Mouse (Mus musculus): ENCODE results near the gene Gli3. TPM values are rescaled to one million over a fixed set of nuclear protein-coding genes. Genes with fewer than 3 reads are reported as not detected.

Gli3 gene
- polyA plus RNA-seq, 1 experiment from 2014 or later = 30.6 TPM

DNA sequence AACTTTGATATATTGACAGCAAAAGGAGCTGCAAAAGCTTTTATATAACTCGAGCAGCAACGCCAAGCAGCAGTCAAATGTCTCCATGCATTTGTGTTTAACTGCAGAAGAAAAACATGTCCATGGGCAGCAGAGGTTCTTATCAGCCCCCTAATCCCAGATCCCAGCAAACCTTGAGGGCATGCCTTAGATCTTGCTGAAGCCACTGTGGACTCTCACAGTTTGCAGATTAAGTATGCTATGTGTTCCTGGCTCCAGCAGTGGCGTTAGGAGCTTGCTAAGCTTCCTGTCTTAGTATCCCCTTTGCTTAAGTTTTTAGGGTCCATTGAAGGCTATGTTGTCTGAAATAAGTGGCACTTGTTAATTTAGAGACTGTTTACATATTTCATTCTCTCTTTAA, 4.4 kb downstream of the Gli3 start:
- Histone ChIP-seq H3K4me1 (ENCODE audit: insufficient read depth) (peaks cover 8% of the 10 kb centered on the region), H3K4me2 (peak overlapping the region; percentile 65), H3K27me3 (ENCODE audit: insufficient read depth, low read length) (no peaks in the 10 kb centered on the region), H3K4me3 (ENCODE audit: low read depth, low read length) (no peak overlapping the region), H3K27ac (ENCODE audit: low read depth) (no peak overlapping the region), H3K9ac (0 out of 2 replicates have a peak overlapping the region, but pooled peaks have one; percentile 17), H3K36me3 (ENCODE audit: insufficient read depth) (no peaks in the 10 kb centered on the region), H3K9me3 (ENCODE audit: low read depth, low read length) (no peaks in the 10 kb centered on the region)
- TF ChIP-seq CTCF (IDR thresholded peaks at IDR 0.05; ENCODE audit: low read depth) = no peak
- peak; percentile 47 for DNase-seq
- ATAC-seq (ENCODE audit: insufficient read depth) = no peak
- 30% methylated on average over 3 of the region's 3 CpGs for WGBS

DNA sequence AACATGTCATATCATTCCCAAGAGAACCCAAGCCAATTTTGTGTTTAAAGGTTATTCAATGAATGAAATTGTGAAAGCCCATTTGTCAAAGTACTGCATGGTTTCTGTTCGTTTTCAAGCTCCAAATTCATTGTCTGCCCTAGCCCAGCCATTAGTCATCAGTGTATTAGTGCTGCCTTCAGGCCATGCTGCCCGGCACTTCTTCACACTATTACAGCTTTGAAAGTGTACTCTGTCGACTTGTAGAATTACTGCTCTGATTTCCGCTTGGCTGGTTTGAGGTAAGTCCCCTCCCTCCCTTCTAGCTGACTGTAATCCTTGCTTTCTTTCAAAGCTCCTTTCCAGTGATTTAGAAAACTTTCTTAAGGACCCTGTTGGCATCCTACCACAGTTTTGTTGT, 5.4 kb downstream of the Gli3 start:
- no peak overlapping the region for H3K27ac ChIP-seq (ENCODE audit: low read depth)
- peaks cover 13% of the 10 kb centered on the region for H3K4me1 ChIP-seq (ENCODE audit: insufficient read depth)
- no peaks in the 10 kb centered on the region for H3K36me3 ChIP-seq (ENCODE audit: insufficient read depth)
- 39% methylated on average over 4 of the region's 4 CpGs for WGBS
- no peak for TF ChIP-seq CTCF (IDR thresholded peaks at IDR 0.05; ENCODE audit: low read depth)
- H3K9ac ChIP-seq = no peak overlapping the region
- no peaks in the 10 kb centered on the region for H3K9me3 ChIP-seq (ENCODE audit: low read depth, low read length)
- H3K4me3 ChIP-seq (ENCODE audit: low read depth, low read length) = no peak overlapping the region
- no peak for ATAC-seq (ENCODE audit: insufficient read depth)
- DNase-seq = no peak
- no peaks in the 10 kb centered on the region for H3K27me3 ChIP-seq (ENCODE audit: insufficient read depth, low read length)
- peak overlapping the region; percentile 21; the same call in 1 of the 2 replicates for H3K4me2 ChIP-seq

DNA sequence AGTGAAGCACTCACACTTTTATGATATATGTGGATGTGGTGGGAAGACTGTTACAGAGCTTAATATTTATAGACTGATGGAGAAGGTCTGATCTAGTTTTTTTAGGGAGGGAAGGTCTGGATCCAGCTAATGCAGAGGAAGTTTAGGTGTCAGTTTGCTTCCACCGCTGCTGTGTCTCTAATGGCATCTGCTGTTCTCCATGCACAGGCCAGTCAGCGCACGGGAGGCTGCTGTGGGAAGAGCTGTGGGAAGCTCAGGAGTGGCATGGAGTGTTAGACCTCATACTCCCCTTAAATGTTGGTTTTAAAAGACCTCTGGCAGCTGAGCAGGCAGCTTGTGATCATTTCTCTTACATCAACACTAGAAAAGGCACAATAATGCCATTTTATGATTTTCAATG, 7.0 kb downstream of the Gli3 start:
- peaks cover 19% of the 10 kb centered on the region for H3K4me1 ChIP-seq (ENCODE audit: insufficient read depth)
- H3K9ac ChIP-seq = no peak overlapping the region
- no peak for TF ChIP-seq CTCF (IDR thresholded peaks at IDR 0.05; ENCODE audit: low read depth)
- no peaks in the 10 kb centered on the region for H3K36me3 ChIP-seq (ENCODE audit: insufficient read depth)
- DNase-seq = no peak
- H3K27me3 ChIP-seq (ENCODE audit: insufficient read depth, low read length) = no peaks in the 10 kb centered on the region
- no peak overlapping the region for H3K27ac ChIP-seq (ENCODE audit: low read depth)
- 59% methylated on average over 3 of the region's 3 CpGs for WGBS
- H3K4me2 ChIP-seq = no peak overlapping the region
- no peak for ATAC-seq (ENCODE audit: insufficient read depth)
- H3K9me3 ChIP-seq (ENCODE audit: low read depth, low read length) = no peaks in the 10 kb centered on the region
- H3K4me3 ChIP-seq (ENCODE audit: low read depth, low read length) = no peak overlapping the region

DNA sequence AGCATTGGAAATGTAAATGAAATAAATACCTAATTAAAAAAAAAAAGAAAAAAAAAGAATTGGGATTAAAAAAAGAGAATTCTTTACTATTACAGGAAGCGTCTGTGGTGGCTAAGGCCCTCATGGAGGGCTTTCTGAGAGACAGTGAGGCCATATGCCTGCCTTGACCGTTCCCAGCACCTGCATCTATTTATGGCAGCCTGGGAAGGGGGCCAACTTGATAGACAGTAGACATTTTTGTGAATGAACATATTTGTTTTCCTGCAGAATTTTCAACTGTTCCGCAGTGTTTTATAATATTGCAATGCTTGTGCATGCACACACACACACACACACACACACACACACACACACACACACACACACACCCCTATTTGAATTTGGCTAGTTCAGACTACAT, 9.7 kb downstream of the Gli3 start:
- Histone ChIP-seq H3K4me1 (ENCODE audit: insufficient read depth) (peaks cover 10% of the 10 kb centered on the region), H3K9ac (no peak overlapping the region), H3K27me3 (ENCODE audit: insufficient read depth, low read length) (no peaks in the 10 kb centered on the region), H3K9me3 (ENCODE audit: low read depth, low read length) (no peaks in the 10 kb centered on the region), H3K27ac (ENCODE audit: low read depth) (no peak overlapping the region), H3K36me3 (ENCODE audit: insufficient read depth) (no peaks in the 10 kb centered on the region), H3K4me3 (ENCODE audit: low read depth, low read length) (no peak overlapping the region), H3K4me2 (no peak overlapping the region)
- DNase-seq (peak; percentile 54), ATAC-seq (ENCODE audit: insufficient read depth) (no peak)
- no peak for TF ChIP-seq CTCF (IDR thresholded peaks at IDR 0.05; ENCODE audit: low read depth)
- 51% methylated on average over 3 of the region's 3 CpGs for WGBS

DNA sequence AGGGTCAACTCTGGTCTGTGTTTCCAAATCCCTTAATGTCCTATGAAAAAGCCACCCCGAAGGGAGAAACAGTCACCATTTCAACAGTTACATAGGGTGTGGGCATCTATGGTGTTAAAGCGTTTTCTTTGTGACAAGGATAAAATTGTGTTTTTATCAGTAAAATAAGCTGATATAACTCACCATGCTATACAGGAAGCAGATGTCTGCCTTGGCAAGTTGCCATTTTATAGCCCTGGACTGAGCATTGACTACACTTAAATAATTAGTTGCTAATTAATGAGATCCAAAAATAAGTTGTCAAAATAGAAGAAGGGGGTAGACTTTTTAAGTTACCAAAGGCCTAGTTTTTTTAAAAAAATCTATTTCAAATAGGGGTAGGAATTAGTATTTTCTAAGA, 11.4 kb downstream of the Gli3 start:
- H3K9me3 ChIP-seq (ENCODE audit: low read depth, low read length) = no peaks in the 10 kb centered on the region
- H3K4me2 ChIP-seq = no peak overlapping the region
- peak; percentile 54 for DNase-seq
- H3K27me3 ChIP-seq (ENCODE audit: insufficient read depth, low read length) = no peaks in the 10 kb centered on the region
- peaks cover 10% of the 10 kb centered on the region for H3K4me1 ChIP-seq (ENCODE audit: insufficient read depth)
- peaks cover 11% of the 10 kb centered on the region for H3K36me3 ChIP-seq (ENCODE audit: insufficient read depth)
- H3K27ac ChIP-seq (ENCODE audit: low read depth) = no peak overlapping the region
- ATAC-seq (ENCODE audit: insufficient read depth) = 0 out of 2 replicates have a peak, but pooled peaks have one; percentile 35
- no peak overlapping the region for H3K4me3 ChIP-seq (ENCODE audit: low read depth, low read length)
- WGBS = 35% methylated on average over 2 of the region's 2 CpGs
- no peak overlapping the region for H3K9ac ChIP-seq
- TF ChIP-seq CTCF (IDR thresholded peaks at IDR 0.05; ENCODE audit: low read depth) = no peak

DNA sequence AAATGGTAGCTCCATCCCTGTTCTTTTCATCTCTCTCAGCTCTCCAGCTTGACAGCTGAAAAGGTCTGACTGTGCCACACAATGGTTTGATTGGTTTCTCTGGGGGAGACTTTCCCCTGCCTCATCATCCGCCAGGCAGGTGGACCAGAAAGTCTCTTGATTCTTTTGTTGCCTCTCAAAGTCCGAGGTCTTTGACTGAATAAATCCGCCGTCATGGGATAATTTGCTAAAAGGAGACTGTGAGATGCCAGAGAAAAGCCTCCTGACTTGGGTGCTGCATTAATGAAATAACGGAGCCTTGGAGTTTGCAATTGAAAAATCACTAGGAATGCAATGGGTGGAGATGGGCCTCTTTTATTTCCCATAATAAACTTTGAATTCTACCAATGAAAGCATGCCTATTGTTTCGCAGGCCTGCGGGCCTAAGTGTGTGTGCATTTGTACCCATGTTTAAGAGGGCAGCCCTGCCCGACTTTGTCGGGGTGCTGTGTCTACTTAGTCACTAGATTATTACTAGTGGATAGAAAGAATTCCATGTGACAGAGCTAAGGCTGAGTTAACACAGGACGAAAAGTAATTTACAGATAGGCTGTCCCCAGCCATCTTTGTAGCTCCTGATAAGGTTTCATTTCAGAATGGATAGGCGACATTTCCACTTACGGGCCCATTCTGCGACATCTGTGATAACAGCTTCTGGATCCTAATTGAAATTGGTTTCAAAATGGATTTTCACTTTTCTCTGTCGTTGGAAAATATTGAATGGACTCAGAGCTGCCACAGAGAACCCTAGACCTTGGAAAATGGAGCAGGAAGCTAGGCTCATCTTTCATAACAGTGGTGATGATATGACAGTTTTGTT, 23.2 kb downstream of the Gli3 start:
- no peaks in the 10 kb centered on the region for H3K27me3 ChIP-seq (ENCODE audit: insufficient read depth, low read length)
- H3K4me3 ChIP-seq (ENCODE audit: low read depth, low read length) = no peak overlapping the region
- H3K4me2 ChIP-seq = no peak overlapping the region
- no peaks in the 10 kb centered on the region for H3K36me3 ChIP-seq (ENCODE audit: insufficient read depth)
- H3K9me3 ChIP-seq (ENCODE audit: low read depth, low read length) = no peaks in the 10 kb centered on the region
- DNase-seq (no peak), ATAC-seq (ENCODE audit: insufficient read depth) (no peak)
- 74% methylated on average over 14 of the region's 14 CpGs for WGBS
- TF ChIP-seq CTCF (IDR thresholded peaks at IDR 0.05; ENCODE audit: low read depth) = no peak
- H3K27ac ChIP-seq (ENCODE audit: low read depth) = no peak overlapping the region
- no peak overlapping the region for H3K9ac ChIP-seq
- H3K4me1 ChIP-seq (ENCODE audit: insufficient read depth) = no peaks in the 10 kb centered on the region

DNA sequence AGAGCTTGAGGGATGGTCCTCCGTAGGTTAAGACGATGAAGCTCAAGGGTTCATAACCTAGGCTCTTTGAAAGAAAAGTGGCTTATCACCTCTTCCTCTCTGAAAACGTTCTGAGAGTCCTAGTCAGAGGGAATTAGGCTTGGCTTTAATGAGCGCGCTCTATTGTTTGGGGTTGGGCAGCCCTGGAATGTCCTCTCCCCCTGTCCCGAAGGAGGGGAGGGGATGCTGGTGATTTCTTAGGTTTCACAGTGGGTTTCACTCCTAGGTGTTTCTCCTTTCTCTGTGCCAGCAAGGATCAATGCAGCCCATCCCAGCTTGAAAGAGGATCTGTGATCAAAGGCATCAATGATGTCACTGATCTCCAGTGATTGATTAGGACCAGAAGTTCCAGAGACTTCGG, 24.3 kb downstream of the Gli3 start:
- H3K27me3 ChIP-seq (ENCODE audit: insufficient read depth, low read length) = no peaks in the 10 kb centered on the region
- no peak for DNase-seq

More for the DNA sequence above, 24.3 kb downstream of the Gli3 start:
- WGBS = 23% methylated on average over 7 of the region's 7 CpGs
- no peak overlapping the region for H3K9ac ChIP-seq
- no peak overlapping the region for H3K27ac ChIP-seq (ENCODE audit: low read depth)
- no peak for ATAC-seq (ENCODE audit: insufficient read depth)
- no peaks in the 10 kb centered on the region for H3K36me3 ChIP-seq (ENCODE audit: insufficient read depth)
- TF ChIP-seq CTCF (IDR thresholded peaks at IDR 0.05; ENCODE audit: low read depth) = no peak
- no peak overlapping the region for H3K4me2 ChIP-seq
- no peak overlapping the region for H3K4me3 ChIP-seq (ENCODE audit: low read depth, low read length)
- no peaks in the 10 kb centered on the region for H3K4me1 ChIP-seq (ENCODE audit: insufficient read depth)
- no peaks in the 10 kb centered on the region for H3K9me3 ChIP-seq (ENCODE audit: low read depth, low read length)
